Mouse (Mus musculus): ENCODE measurements around the gene 4931428L18Rik.
"Not testable (repeated sequence)": the region's sequence is repeated elsewhere in the genome, so short reads cannot be mapped to it uniquely, and the experiment has no call there.

Gene 4931428L18Rik

GRCm38 (mm10) chr1:31058861-31059351 is 163.6 kb downstream of the 4931428L18Rik start:
- DNase-seq (ENCODE audit: low spot score), result no peak

DNA sequence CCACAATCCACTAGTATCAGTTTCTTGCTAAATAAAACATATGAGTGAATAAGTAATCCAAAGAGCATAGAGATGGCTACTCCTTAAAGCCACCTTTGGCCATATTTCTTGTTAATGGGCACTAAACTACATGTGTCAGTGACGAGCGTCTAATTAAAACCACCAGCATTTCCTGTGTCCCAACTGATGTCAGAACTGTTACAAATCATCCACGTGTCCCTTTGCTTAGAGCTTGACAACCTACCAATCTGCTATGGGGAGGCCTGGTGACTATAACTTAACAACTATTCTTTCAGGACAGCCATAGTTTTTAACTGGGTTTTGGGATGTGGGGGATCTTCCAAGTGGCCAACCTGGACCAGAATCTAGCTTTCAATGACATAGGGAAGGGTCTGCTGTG is 164.3 kb downstream of the 4931428L18Rik start:
- DNase-seq (ENCODE audit: low spot score), result no peak

GRCm38 (mm10) chr1:31051370-31051921 is 171.0 kb downstream of the 4931428L18Rik start:
- no peak for DNase-seq (ENCODE audit: low spot score)

DNA sequence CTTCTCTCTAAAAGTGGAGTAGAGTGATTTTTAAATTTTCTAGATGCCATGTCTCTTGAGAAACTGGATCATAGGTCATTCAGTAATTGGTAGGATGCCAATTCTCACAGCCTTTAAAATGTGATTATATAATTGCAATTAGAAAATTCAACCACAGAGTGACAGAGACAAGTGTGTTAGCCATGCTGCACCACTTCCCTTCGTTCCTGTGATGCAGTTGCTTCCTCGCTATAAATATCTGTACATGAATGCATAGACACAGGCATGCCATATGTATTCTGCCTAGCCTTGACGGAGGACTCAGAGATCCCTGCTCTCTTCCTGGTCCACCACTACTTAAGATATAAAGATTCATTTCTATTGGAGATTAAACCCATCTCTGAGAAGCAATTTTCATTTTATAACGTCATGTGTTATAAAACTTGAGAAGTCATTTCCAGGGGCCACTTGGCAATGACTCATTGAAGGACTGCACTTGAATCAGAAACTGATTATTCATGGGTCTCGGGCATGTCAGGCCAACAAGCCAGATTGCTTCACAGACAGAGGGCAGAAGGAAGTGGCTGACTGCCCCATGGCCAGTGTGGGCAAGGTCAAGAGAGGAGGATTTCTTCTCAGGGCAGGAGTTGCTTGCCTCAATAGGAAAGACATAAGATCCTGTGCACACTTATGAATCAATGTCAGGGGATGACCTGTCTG is 172.4 kb downstream of the 4931428L18Rik start:
- DNase-seq (ENCODE audit: low spot score), result no peak

DNA sequence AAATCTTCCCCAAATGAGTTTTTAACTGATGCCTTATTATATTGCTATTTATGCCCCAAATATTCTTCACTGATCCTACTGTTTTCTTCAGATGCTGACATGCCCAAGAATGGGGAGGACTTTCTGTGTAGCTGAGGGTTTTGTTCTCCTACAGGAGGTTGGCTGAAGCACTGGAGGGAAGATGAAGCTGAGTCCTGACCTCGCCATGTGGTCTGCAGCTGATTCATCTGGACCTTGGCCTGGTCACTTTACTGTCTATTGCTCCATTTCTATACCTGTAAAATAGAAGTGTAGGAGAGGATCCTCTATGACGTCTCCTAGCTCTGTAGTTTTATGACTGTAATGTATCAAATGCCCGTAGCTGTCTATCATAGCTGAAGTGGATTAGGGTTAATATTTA is 179.3 kb downstream of the 4931428L18Rik start:
- no peak for DNase-seq (ENCODE audit: low spot score)

DNA sequence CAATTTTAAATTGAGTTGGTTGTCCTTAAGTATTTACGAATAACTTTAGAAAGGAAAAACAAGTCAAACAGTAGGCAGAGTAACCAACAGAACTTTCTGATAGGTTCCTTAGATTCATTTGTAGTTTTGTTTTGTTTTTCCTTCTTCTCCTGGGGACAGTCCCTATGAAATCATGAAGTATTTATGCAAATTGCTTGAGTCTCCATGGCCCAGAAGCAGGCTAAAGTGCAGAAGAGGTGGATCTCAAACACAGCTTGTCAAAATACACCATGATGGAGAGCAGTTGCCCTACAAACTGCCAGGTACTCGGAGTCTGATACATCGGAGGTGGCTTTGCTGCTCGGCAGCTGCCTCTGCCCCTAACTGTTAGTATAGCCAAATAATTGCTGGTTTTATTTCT is 179.7 kb downstream of the 4931428L18Rik start:
- DNase-seq (ENCODE audit: low spot score), result no peak

- no peak for DNase-seq (ENCODE audit: low spot score)
These were observed 188.5 kb downstream of the 4931428L18Rik start for GRCm38 (mm10) chr1:31033851-31034534.

DNA sequence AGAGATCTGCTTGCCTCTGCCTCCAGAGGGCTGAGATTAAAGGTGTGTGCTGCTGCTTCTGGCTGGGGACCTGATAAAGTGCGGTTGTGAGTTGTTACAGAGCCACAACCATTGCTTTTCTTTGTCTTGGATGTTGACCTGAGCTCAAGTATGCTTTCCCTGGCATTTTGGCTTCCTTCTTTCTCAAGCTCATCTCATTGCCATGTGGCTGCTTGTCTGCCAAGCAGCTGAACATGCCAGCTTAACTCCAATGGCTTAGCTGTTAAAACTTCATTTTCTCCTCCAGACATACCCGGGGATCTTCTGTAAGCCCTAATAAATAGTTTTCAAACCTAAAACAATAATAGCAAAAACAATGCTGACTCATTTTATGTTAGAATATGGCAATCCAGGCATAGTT is 190.1 kb downstream of the 4931428L18Rik start:
- DNase-seq (ENCODE audit: low spot score), result no peak

DNA sequence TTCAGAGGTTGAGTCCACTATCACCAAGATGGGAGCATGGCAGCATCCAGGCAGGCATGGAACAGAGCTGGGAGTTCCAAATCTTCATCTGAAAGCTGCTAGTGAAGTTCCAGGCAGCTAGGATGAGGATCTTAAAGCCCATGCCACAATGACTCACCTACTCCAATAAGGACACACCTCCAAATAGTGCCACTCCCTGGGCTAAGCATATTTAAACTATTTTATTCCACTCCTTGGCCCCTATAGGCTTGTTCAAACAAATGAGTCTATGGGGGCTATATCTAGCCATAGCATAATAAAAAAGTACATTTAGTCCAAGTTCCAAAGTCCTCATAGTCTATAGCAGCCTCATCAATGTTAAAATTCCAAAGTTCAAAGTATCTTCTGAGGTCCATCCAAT is 199.3 kb downstream of the 4931428L18Rik start:
- DNase-seq (ENCODE audit: low spot score), result no peak

- no peak for DNase-seq (ENCODE audit: low spot score)
These were observed 203.2 kb downstream of the 4931428L18Rik start for GRCm38 (mm10) chr1:31019283-31019682.

DNA sequence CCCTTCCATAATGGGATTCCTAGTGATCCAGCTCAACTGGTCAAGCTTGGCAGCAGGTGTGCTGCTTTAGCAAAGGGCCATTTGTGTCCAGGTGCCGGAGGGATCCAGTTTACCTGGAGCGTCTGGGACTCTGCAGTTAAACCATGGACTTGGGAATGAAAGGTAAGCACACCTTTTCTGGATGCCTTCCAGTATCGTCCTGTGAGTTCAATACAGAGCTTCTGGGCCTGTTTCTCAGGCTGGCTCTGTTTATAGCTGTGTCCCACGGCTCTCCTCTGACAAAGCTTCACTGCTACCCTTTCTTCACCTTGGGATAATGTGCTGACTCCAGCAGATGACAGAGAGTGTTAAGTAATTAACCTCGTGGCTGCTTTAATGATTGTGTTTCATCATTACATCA is 205.1 kb downstream of the 4931428L18Rik start:
- DNase-seq (ENCODE audit: low spot score), result no peak

DNA sequence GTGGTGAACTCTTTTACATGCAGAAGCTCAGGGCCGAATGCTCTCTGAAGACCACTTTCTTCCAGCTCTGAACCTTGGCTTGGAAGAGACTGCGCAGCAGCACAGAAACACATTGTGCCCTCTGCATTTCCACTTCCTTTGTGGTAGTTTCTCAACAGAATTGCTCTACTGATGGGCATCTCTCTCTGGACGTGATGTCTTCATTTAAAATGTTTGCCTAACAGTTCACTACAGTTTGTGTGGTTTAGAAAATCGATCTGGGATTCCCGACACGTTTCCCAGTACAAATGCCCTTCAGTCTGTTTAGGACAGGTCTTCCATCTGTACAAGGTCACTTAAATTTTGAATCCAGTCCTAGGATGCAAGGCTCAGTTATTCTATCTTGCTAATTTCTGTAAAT is 206.4 kb downstream of the 4931428L18Rik start:
- DNase-seq (ENCODE audit: low spot score), result no peak

DNA sequence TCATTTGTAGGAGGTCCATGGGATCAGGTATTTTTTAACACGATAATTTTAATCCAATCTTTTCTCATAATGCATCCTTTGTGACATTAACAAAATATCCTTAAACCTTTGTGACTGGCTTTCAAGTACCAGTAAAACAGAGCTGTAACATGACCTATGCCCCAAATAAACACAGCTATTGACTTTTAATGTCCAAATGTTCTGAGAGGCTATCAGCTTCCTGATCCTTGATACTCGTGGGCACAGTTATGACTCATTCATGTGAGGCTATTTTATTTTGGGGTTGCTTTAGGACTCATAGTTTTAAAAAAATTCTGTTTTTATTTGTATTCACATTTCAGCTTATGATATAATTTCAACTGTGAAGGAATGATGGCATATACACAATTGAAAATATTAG is 207.2 kb downstream of the 4931428L18Rik start:
- DNase-seq (ENCODE audit: low spot score), result no peak

DNA sequence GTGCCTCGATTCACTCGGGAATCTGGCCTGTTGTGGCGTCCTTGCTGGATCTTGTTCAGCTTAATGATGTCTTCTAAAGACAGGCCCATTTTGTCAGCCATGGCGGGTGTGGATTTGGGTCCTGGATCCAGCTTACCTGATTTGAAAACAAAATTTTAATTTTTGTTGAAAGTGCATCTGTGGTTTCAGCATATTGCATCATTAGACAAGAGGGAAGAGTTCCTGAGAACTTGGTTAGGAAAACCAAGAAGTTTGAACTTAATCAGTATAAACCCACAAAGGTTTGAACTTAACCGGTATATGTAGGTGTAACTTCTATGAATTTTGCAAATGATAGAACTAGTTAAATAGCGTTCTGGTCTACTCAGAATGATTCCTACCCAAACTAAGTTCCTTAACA is 244.6 kb downstream of the 4931428L18Rik start, which contains the start of gene AC153137.1:
Gene AC153137.1, minus strand, starts transcription at position 101 of the 400 bp plus-strand sequence.
- not testable (repeated sequence) for DNase-seq (ENCODE audit: low spot score)

DNA sequence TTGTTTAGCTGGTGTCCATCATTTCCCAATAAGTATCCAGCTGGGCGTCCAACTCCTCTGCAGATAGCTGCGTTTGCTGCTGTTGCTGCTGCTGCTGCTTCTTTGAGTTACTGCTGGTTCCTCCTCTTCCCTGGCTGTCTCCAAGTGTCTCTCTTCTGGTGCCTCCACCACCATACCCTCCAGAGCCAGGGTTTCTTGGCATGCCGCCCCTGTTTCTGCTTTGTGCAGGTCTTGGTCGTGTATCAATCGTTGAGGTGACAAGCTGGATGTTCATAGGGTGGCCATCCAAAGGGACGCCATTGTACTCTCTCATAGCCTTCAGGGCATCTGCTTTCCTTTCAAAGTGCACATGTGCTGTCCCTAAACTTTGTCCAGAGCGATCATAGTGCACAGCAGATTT is 245.2 kb downstream of the 4931428L18Rik start:
- not testable (repeated sequence) for DNase-seq (ENCODE audit: low spot score)

- no peak for DNase-seq (ENCODE audit: low spot score)
These were observed 270.7 kb downstream of the 4931428L18Rik start for GRCm38 (mm10) chr1:30951795-30952194.

- DNase-seq (ENCODE audit: low spot score), result no peak
These were observed 272.0 kb downstream of the 4931428L18Rik start for GRCm38 (mm10) chr1:30950456-30950835.

DNA sequence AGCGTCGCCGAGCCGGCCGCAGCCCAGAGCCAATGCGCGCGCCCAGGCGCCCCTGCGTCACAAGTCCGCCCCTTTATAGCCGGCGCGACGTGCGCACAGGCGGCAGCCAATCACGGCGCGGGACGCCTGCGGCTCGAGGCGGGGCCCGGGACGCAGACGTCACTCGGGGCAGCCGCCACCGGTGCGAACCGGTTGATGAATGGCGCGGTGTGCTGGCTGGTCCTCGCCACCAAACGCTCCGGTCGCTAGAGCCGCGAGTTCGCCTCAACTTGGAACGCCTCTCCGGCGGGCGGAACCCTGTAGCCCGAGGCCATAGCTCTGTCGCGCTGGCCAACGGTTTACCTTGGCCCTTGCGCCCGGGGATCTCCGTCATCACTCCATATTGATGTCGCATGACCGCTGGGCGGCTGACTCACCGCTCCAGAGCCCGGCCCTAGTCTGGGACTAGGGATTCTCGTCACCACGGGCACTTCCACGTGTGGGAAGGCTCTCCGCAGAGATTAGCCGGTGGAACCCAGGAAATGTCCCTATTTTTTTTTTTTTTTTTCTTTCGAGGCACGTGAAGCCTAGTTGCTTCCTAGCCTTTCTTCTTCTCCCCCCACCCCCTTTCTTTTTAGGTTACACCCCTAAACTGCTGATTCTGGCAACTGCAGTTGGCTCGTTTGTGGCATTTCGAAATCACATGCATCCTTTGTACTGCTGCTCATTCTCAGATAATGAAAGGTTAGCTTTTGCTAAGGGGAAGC is 272.6 kb downstream of the 4931428L18Rik start:
- peak; percentile 98 for DNase-seq (ENCODE audit: low spot score)

GRCm38 (mm10) chr1:30948950-30949639 is 273.4 kb downstream of the 4931428L18Rik start:
- peak; percentile 46 for DNase-seq (ENCODE audit: low spot score)

- peak; percentile 15 for DNase-seq (ENCODE audit: low spot score)
These were observed 274.0 kb downstream of the 4931428L18Rik start for GRCm38 (mm10) chr1:30948361-30948949.

Measured in T-cell, adult 2 months (primary cell).